Mouse (Mus musculus): ENCODE results near the gene Thbs2.

- no peak for TF ChIP-seq CTCF (IDR thresholded peaks at IDR 0.05; ENCODE audit: extremely low read depth, insufficient read length, insufficient replicate concordance, low read depth, low read length)
- no peak for TF ChIP-seq POLR2A (IDR thresholded peaks at IDR 0.05; ENCODE audit: low read depth, low read length)
Observed at GRCm38 (mm10) chr17:14733941-14734340, 39.9 kb upstream of the Thbs2 start.
